Mouse (Mus musculus): ENCODE measurements around the gene Gm45837. TPM values are rescaled to one million over a fixed set of nuclear protein-coding genes. Genes with fewer than 3 reads are reported as not detected.

Gm45837 gene
- total RNA-seq, 2 experiments from 2014 or later: 3.8 TPM; not detected in 1

- peak; percentile 65 to 84 for DNase-seq
These were observed 54.7 kb downstream of the Gm45837 start for GRCm38 (mm10) chr7:101465392-101465791.

DNA sequence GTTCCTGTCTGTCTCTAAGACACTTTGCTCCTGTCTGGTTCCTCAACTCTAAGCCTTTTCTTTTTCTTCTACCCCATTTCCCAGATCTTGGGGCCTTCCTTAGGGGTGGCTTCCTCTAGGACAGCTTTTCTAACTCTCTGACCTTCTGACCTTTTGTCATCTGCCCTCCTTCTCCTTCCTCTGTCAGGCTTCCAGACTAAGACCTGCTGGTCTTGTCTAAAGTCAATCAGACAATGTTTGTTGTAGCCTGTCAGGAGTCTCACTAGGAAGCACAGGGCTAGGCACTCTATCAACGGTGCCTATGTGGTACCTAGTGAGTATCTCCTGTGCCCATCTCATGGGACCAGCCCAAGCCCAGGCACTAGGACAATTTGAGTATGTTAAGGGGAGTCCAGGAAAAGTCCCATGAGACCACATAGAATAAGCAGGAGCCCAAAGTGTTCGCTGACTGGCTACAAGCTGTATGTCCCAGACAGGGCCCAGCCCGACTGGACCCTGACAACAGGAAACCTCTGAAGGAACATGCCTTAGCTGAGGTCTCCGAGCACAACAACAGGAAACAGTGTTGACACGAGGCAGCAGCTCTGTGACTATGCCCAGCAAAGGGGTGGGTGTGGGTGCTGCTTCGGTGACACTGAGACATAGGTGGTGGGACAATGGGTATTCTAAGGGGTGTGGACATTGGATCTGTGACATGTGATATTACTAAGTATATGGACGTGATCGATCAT, 55.3 kb downstream of the Gm45837 start:
- DNase-seq: peak in 1 of 2 experiments; percentile 52

DNA sequence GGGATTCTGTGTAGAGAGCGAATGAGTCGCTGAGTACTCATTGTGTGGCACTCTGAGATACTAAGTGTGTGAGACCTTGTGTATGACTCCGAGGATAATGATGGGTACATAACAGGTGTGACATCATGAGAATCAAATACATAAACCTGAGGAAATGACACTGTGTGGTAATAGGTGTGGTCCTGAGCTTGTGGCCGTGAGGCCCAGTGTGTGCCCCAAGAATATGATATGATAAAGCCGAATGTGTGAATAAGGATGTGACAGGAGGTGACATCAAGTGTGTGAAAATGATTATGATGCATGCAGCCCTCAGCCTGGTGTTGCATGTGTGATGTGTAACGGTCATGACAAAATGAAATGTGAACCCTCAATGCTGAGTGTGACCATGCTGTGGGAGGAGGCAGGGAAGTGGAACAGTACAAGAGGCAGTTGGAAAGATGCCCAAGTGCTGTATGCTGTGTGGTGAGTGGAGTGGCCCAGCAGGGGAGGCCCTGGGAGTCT, 55.9 kb downstream of the Gm45837 start:
- DNase-seq: peak in 1 of 2 experiments; percentile 62

DNA sequence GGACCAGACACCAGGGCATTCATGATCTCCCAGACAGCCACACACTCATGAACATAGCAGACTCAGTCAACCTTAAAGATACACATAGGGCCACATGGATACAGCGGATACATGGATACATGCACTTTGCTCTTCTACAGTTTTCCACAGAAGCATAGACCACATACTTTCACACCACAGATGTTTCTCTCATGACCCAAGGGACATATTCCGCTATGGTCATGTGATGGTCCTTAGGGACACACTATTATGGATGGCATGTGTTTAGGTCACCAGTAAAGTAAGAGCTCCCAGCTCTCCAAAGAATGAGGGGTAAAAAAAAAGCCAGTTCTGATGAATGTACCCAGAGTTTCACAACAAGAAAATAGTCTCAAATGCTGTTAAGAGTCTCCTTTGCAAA, 60.7 kb downstream of the Gm45837 start:
- no peak for DNase-seq

- no peak for DNase-seq
These were observed 61.3 kb downstream of the Gm45837 start for GRCm38 (mm10) chr7:101471968-101472480.

- peak in 1 of 2 experiments; percentile 66 for DNase-seq
These were observed 62.2 kb downstream of the Gm45837 start for GRCm38 (mm10) chr7:101472598-101473558.

DNA sequence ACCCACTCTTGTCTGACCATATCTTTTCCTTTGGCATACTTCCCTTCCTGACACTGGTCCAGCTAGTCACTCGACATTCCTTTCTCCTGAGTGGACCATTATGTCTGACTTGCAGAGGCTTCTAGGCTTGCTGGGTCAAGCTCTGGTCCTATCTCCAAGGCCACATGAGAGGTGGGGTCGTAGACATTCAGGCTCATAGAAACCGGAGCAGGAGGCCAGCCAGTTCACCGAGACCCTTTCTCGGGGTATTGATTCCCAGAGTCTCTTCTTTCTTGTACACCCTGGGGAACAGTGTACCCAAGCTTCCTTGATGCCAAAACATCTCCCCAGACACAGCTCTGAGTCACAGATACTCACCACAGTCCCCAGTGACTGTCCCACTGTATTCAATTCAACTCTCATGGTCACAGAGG, 63.7 kb downstream of the Gm45837 start:
- DNase-seq: no peak

DNA sequence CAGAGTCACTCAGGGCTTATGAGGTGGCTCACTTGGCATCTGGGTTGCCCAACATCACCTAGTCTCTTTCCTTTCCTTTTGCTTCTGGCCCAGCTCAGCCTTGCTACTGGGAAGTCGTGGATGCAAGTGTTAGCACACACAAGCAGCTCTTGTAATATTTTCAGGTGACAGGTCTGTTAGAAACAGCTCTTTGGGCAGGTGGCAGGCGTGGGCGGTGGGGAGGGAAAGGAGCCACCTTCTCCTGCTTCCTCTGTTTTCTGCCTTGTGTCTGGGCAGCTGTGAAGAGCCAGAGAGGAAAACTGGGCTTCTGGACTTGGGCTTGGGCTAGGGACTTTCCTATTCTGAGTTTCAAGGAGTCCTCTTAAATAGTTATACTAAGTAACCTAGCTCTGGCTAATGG, 65.3 kb downstream of the Gm45837 start:
- DNase-seq: no peak

DNA sequence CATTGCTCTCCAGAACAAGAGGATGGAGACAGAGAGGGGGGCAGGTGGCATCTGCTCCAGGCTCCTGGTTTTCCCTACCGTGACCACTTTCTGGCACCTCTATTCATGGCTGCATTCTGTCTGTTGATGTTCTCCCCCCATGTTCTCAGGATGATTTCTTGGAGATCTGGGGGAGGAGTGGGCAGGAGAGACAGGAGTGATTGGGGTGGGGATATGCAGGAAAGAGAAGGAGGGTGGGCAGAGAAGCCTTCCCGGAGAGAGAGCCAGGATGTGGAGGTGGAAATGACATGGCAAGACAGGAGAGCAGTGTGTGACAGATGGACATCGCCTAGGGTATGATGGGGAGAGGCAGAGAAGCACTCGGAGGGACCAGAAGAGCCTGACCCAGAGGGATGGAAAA, 65.8 kb downstream of the Gm45837 start:
- DNase-seq: no peak

GRCm38 (mm10) chr7:101477200-101477599, 66.5 kb downstream of the Gm45837 start:
- peak in 1 of 2 experiments; percentile 34 for DNase-seq

- DNase-seq: no peak
These were observed 67.4 kb downstream of the Gm45837 start for GRCm38 (mm10) chr7:101478099-101478498.

DNA sequence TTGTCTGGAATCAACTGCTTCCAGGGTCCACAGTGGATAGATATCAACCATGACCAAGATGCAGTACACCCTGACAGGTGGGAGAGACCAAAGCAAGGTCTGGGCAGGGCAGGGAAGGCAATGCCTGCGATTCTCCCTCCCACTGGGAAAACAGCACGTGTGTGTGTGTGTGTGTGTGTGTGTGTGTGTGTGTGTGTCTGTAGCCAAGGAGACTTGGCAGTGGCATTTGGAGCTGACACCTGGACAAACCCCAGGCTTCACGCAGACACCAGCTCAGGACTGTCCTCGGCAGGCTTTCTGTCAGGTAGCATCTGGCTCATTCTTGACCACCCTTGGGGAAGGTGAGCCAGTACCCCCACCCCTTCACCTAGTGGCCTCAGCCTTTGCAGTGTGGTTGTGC, 69.2 kb downstream of the Gm45837 start:
- no peak for DNase-seq

GRCm38 (mm10) chr7:101480671-101481070, 70.0 kb downstream of the Gm45837 start:
- peak; percentile 69 to 73 for DNase-seq

- DNase-seq: peak; percentile 66 to 72
These were observed 71.3 kb downstream of the Gm45837 start for GRCm38 (mm10) chr7:101481872-101482498.

DNA sequence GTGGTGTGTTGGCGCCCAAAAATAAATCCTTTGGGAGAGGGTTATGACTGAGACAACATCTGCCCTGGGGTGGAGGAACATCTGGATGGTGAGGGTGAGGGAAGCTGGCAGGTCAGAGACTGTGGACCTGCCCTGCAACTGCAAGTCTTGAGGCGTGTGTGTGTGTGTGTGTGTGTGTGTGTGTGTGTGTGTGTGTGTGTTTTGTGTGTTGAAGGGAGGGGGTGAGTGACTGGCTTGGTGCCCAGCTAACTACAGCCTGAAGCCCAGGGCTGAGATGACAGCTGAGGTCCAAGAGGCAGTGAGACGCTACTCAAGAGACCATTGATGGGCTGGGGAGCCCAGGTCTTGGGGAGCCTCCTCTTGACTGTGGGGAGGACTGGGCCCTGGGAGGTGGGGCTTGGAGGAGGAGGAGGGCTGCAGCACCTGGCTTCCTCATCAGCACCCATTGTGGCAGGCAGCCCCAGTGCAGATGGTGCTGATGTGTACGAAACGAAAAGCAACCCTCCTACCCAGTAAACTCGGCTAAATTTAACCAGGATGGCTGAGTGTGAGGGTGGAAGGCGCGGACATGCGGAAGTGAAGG, 71.9 kb downstream of the Gm45837 start:
- peak in 1 of 2 experiments; percentile 31 for DNase-seq

GRCm38 (mm10) chr7:101483498-101484115, 72.9 kb downstream of the Gm45837 start:
- peak in 1 of 2 experiments; percentile 26 for DNase-seq

DNA sequence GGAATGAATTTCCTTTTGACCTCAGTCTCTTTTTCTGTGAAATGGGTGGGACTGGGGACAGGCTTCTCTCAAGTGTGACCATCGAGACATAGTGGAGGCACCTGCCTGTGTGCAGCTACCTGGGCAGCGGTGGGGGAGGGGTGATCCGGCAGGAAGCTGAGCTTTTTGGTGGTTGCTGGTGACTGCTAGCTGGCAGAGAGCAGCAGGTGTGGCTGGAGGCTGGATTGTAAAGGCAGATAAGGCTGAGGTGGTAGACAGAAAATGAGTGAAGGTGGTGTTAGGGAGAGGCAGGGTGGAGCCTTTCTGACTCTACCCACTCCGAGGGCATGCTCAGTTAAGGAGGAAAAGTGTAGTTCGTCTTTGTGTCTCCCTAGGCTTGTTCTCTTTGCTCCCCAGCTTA, 76.4 kb downstream of the Gm45837 start:
- DNase-seq: no peak

DNA sequence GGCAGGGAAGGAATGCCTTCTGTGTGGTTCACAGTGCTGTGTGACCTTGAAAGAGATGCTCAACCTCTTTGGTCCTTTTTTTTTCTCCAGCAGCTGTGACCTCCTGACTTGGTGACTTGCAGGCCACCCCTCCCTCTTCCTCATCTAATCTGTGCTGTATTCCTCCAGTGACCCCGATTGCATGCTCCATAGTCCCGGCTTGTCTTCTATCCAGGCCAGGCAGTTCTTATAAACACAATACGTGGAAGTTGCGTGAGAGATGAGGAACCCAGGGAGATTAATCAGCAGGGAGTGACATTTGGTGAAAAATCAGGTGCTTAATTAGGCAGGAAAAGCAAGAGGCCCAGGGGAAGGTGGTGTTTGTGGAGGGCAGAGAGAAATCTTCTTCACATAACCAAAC, 80.3 kb downstream of the Gm45837 start:
- no peak for DNase-seq

- no peak for DNase-seq
These were observed 87.7 kb downstream of the Gm45837 start for GRCm38 (mm10) chr7:101498385-101498784.

GRCm38 (mm10) chr7:101499251-101499650, 88.6 kb downstream of the Gm45837 start:
- no peak for DNase-seq

GRCm38 (mm10) chr7:101499701-101500100, 89.0 kb downstream of the Gm45837 start:
- no peak for DNase-seq
